Comparison of ENCODE assay signal across 8 mouse cellular contexts in the genomic region with DNA sequence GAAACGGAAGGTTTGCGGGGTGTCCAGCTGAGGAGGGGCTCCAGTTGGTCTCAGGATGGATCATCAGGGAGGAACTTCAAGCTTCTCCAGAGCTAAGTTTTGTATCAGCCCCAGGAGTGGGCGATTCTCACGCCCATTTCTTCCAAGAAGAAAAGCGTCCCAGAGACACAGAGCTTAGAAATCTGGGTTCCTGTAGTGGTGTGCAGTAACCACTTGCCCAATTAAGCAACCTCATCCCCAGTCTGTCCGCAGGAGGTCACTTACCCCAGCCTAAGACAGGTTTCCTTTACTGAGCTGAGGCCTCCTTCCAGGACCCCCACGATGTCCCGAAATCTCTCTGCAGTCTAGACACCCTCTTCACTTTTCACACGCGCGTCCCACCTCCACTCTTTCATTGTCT. TPM values are rescaled to one million over a fixed set of nuclear protein-coding genes. Genes with fewer than 3 reads are reported as not detected.
DNase-seq lines count a peak whose midpoint lies in the region; ATAC-seq and TF ChIP-seq lines count a peak whose summit lies in the region.

No protein-coding gene starts in this region.

- H3K79me2 ChIP-seq in MEL (ENCODE audit: control insufficient read depth, insufficient read depth, low read length, poor library complexity), result peaks cover 4% of the 10 kb centered on the region; the same call in 1 of the 2 replicates

- peak overlapping the region; percentile 62 for H3K4me3 ChIP-seq in heart, embryonic 15.5 days
- peak overlapping the region; percentile 51 to 90 for H3K4me3 ChIP-seq in MEL (ENCODE audit: control insufficient read depth in 1 of 2, insufficient read depth in 1 of 2, low read depth in 2 of 2, low read length in 2 of 2)

- H3K9ac ChIP-seq in heart, embryonic 15.5 days, result peak overlapping the region; percentile 63
- H3K9ac ChIP-seq in MEL (ENCODE audit: control insufficient read depth, low read depth, low read length, poor library complexity, severe bottlenecking), result peak overlapping the region; percentile 74

- peak overlapping the region; percentile 63 for H3K27ac ChIP-seq in heart, embryonic 15.5 days
- peak overlapping the region; percentile 36; the same call in 1 of the 2 replicates for H3K27ac ChIP-seq in MEL (ENCODE audit: control insufficient read depth, low read depth, low read length)

- WGBS in heart, embryonic 15.5 days, result 10% methylated on average over 11 of the region's 11 CpGs

- TF ChIP-seq POLR2A in MEL (IDR thresholded peaks at IDR 0.05; ENCODE audit: control insufficient read depth in 1 of 2, insufficient read depth in 1 of 2, low read depth in 1 of 2, low read length in 2 of 2, poor library complexity in 1 of 2), result no peak

- H3K27me3 ChIP-seq in heart, embryonic 15.5 days, result no peaks in the 10 kb centered on the region
- H3K27me3 ChIP-seq in MEL (ENCODE audit: control insufficient read depth in 1 of 2, insufficient read depth in 2 of 2, low read length in 2 of 2), result no peaks in the 10 kb centered on the region

- TF ChIP-seq RAD21 in MEL (IDR thresholded peaks at IDR 0.05; ENCODE audit: low read depth, low read length), result no peak

- H3K4me1 ChIP-seq in heart, embryonic 15.5 days (replicated peaks), result peaks cover 16% of the 10 kb centered on the region
- no peaks in the 10 kb centered on the region; a peak in 2 of 4 replicates for H3K4me1 ChIP-seq in MEL (ENCODE audit: control insufficient read depth in 1 of 2, insufficient read depth in 2 of 2, low read length in 2 of 2)

- no peaks in the 10 kb centered on the region for H3K36me3 ChIP-seq in heart, embryonic 15.5 days
- H3K36me3 ChIP-seq in MEL (ENCODE audit: control insufficient read depth in 1 of 2, insufficient read depth in 2 of 2, low read length in 2 of 2), result no peaks in the 10 kb centered on the region

- peak; percentile 5; the same call in 1 of the 2 replicates for ATAC-seq in heart, embryonic 15.5 days (replicated peaks; ENCODE audit: insufficient number of reproducible peaks, insufficient read depth, low FRiP score, low read depth)
- peak; percentile 47 for ATAC-seq in granulocyte monocyte progenitor cell, adult 5-6 weeks (replicated peaks; ENCODE audit: poor library complexity, severe bottlenecking)
- peak; percentile 19 for ATAC-seq in megakaryocyte-erythroid progenitor cell, adult 5-6 weeks (replicated peaks; ENCODE audit: low FRiP score, low TSS enrichment, poor library complexity, severe bottlenecking)

- peak overlapping the region; percentile 87 for H3K4me2 ChIP-seq in heart, embryonic 15.5 days

- no peaks in the 10 kb centered on the region for H3K9me3 ChIP-seq in heart, embryonic 15.5 days (replicated peaks)
- H3K9me3 ChIP-seq in MEL (replicated peaks; ENCODE audit: insufficient read depth, low read length), result no peaks in the 10 kb centered on the region

- no peak for TF ChIP-seq EP300 in MEL (IDR thresholded peaks at IDR 0.05; ENCODE audit: low read depth in 1 of 2, low read length in 2 of 2)

- DNase-seq in heart, adult 8-10 months (ENCODE audit: low spot score), result no peak
- no peak for DNase-seq in MEL (ENCODE audit: low read depth, low spot score)
- no peak for DNase-seq in gastrocnemius, postnatal 14 days
- DNase-seq in urinary bladder, postnatal 25 days (ENCODE audit: low spot score), result no peak
- DNase-seq in c-Kit-positive CD71-positive TER-119-positive erythroid progenitor cells, embryonic 14.5 days (ENCODE audit: low spot score), result no peak

- TF ChIP-seq CTCF in MEL (IDR thresholded peaks at IDR 0.05 in 2 of 3, conservative IDR thresholded peaks at IDR 0.05 in 1 of 3; ENCODE audit: control insufficient read depth in 1 of 3, insufficient read depth in 1 of 3, low read depth in 2 of 3, low read length in 3 of 3, poor library complexity in 1 of 3, severe bottlenecking in 1 of 3), result no peak

- intact Hi-C loops in gastrocnemius, postnatal 14 days (cut with DNase I; ENCODE audit: low total_unique reads), result no loop called here

TF ChIP-seq in MEL, 35 proteins besides CTCF, POLR2A, EP300 and RAD21:
- peak; percentile 6; the same call in 1 of the 2 replicates for TF ChIP-seq MXI1 (IDR thresholded peaks at IDR 0.05; ENCODE audit: low read depth, low read length)
- no peak for TF ChIP-seq USF2 (IDR thresholded peaks at IDR 0.05; ENCODE audit: borderline replicate concordance in 1 of 2, insufficient read depth in 1 of 2, low read depth in 1 of 2, low read length in 2 of 2)
- TF ChIP-seq MAX (IDR thresholded peaks at IDR 0.05; ENCODE audit: low read length), result no peak

RNA-seq across cellular contexts. Expression of gene Isoc2a, which starts 0.3 kb away (rescaled TPM):
- polyA plus RNA-seq in heart, embryonic 15.5 days (2015; fragmentation: Nextera tagmentation; extraction: Ambion mirVana), result 1.3 and 1.6 TPM in 2 replicates
- total RNA-seq in heart, adult 8-10 months (2022), result 10 to 100 TPM; 52.2 to 62.9 (median 54.4) TPM
- 11.1 and 12.4 TPM in 2 replicates for total RNA-seq in MEL (2012; rRNA removed)
- 10 to 100 TPM in 1 of 2 experiments, not detected in 1; 20.6 TPM for polyA plus RNA-seq in MEL (2012; ENCODE audit: insufficient read depth in 1 of 2, insufficient read length in 2 of 2, low read depth in 1 of 2, low replicate concordance in 2 of 2, missing spikeins in 1 of 2)
- total RNA-seq in granulocyte monocyte progenitor cell, adult 5-6 weeks (2014; fragmentation: Nextera tagmentation), result 5.3 and 7.9 TPM in 2 replicates
- 7.9 and 10.7 TPM in 2 replicates for total RNA-seq in granulocyte monocyte progenitor cell, adult 5-6 weeks (2017)
- 7.9 and 9.6 TPM in 2 replicates for total RNA-seq in megakaryocyte-erythroid progenitor cell, adult 5-6 weeks (2014; fragmentation: Nextera tagmentation)
- total RNA-seq in megakaryocyte-erythroid progenitor cell, adult 5-6 weeks (2017), result 7.4 and 13.2 TPM in 2 replicates
- total RNA-seq in gastrocnemius, postnatal 14 days (2021), result 10 to 100 TPM; 15.8 to 16.7 TPM

RNA-seq across cellular contexts. Expression of gene Isoc2b, which starts 7.2 kb away (rescaled TPM):
- polyA plus RNA-seq in heart, embryonic 15.5 days (2015; fragmentation: Nextera tagmentation; extraction: Ambion mirVana), result 3.0 and 4.8 TPM in 2 replicates
- total RNA-seq in heart, adult 8-10 months (2022), result 1 to 10 TPM; 5.3 to 6.1 (median 6.0) TPM
- total RNA-seq in MEL (2012; rRNA removed), result 2.6 and 2.8 TPM in 2 replicates
- 1 to 10 TPM in 1 of 2 experiments, not detected in 1; 3.0 TPM for polyA plus RNA-seq in MEL (2012; ENCODE audit: insufficient read depth in 1 of 2, insufficient read length in 2 of 2, low read depth in 1 of 2, low replicate concordance in 2 of 2, missing spikeins in 1 of 2)
- 11.8 and 13.2 TPM in 2 replicates for total RNA-seq in granulocyte monocyte progenitor cell, adult 5-6 weeks (2014; fragmentation: Nextera tagmentation)
- 43.0 and 72.6 TPM in 2 replicates for total RNA-seq in granulocyte monocyte progenitor cell, adult 5-6 weeks (2017)
- 1.8 and 12.5 TPM in 2 replicates for total RNA-seq in megakaryocyte-erythroid progenitor cell, adult 5-6 weeks (2014; fragmentation: Nextera tagmentation)
- 13.3 and 86.2 TPM in 2 replicates for total RNA-seq in megakaryocyte-erythroid progenitor cell, adult 5-6 weeks (2017)
- 1 to 10 TPM; 2.4 TPM for total RNA-seq in gastrocnemius, postnatal 14 days (2021)

RNA-seq across cellular contexts. Expression of gene Gm36210, which starts 29.1 kb away (rescaled TPM):
- not detected in 2 replicates for polyA plus RNA-seq in heart, embryonic 15.5 days (2015; fragmentation: Nextera tagmentation; extraction: Ambion mirVana)
- under 1 TPM in 2 of 4 experiments, not detected in 2; 0.22 to 0.43 TPM for total RNA-seq in heart, adult 8-10 months (2022)
- total RNA-seq in MEL (2012; rRNA removed), result 0.15 TPM in 1 of 2 replicates, not detected in the other
- under 1 TPM in 1 of 2 experiments, not detected in 1; 0.97 TPM for polyA plus RNA-seq in MEL (2012; ENCODE audit: insufficient read depth in 1 of 2, insufficient read length in 2 of 2, low read depth in 1 of 2, low replicate concordance in 2 of 2, missing spikeins in 1 of 2)
- total RNA-seq in granulocyte monocyte progenitor cell, adult 5-6 weeks (2014; fragmentation: Nextera tagmentation), result not detected in 2 replicates
- not detected in 2 replicates for total RNA-seq in granulocyte monocyte progenitor cell, adult 5-6 weeks (2017)
- total RNA-seq in megakaryocyte-erythroid progenitor cell, adult 5-6 weeks (2014; fragmentation: Nextera tagmentation), result not detected in 2 replicates
- not detected in 2 replicates for total RNA-seq in megakaryocyte-erythroid progenitor cell, adult 5-6 weeks (2017)
- total RNA-seq in gastrocnemius, postnatal 14 days (2021), result not detected

RNA-seq across cellular contexts. Expression of gene Shisa7, which starts 32.7 kb away (rescaled TPM):
- polyA plus RNA-seq in heart, embryonic 15.5 days (2015; fragmentation: Nextera tagmentation; extraction: Ambion mirVana), result 0.05 and 0.14 TPM in 2 replicates
- under 1 TPM in 3 of 4 experiments, not detected in 1; 0.09 to 0.56 (median 0.25) TPM for total RNA-seq in heart, adult 8-10 months (2022)
- total RNA-seq in MEL (2012; rRNA removed), result not detected in 2 replicates
- under 1 TPM in 1 of 2 experiments, not detected in 1; 0.07 TPM for polyA plus RNA-seq in MEL (2012; ENCODE audit: insufficient read depth in 1 of 2, insufficient read length in 2 of 2, low read depth in 1 of 2, low replicate concordance in 2 of 2, missing spikeins in 1 of 2)
- total RNA-seq in granulocyte monocyte progenitor cell, adult 5-6 weeks (2014; fragmentation: Nextera tagmentation), result not detected in 2 replicates
- total RNA-seq in granulocyte monocyte progenitor cell, adult 5-6 weeks (2017), result not detected in 2 replicates
- total RNA-seq in megakaryocyte-erythroid progenitor cell, adult 5-6 weeks (2014; fragmentation: Nextera tagmentation), result 0.31 TPM in 1 of 2 replicates, not detected in the other
- not detected in 2 replicates for total RNA-seq in megakaryocyte-erythroid progenitor cell, adult 5-6 weeks (2017)
- not detected for total RNA-seq in gastrocnemius, postnatal 14 days (2021)

RNA-seq across cellular contexts. Expression of gene Zfp628, which starts 37.8 kb away (rescaled TPM):
- polyA plus RNA-seq in heart, embryonic 15.5 days (2015; fragmentation: Nextera tagmentation; extraction: Ambion mirVana), result 2.1 and 3.0 TPM in 2 replicates
- 1 to 10 TPM; 6.4 to 8.4 (median 7.5) TPM for total RNA-seq in heart, adult 8-10 months (2022)
- 2.5 and 3.3 TPM in 2 replicates for total RNA-seq in MEL (2012; rRNA removed)
- 10 to 100 TPM in 1 of 2 experiments, not detected in 1; 17.6 TPM for polyA plus RNA-seq in MEL (2012; ENCODE audit: insufficient read depth in 1 of 2, insufficient read length in 2 of 2, low read depth in 1 of 2, low replicate concordance in 2 of 2, missing spikeins in 1 of 2)
- total RNA-seq in granulocyte monocyte progenitor cell, adult 5-6 weeks (2014; fragmentation: Nextera tagmentation), result 4.6 and 7.7 TPM in 2 replicates
- 1.0 and 1.2 TPM in 2 replicates for total RNA-seq in granulocyte monocyte progenitor cell, adult 5-6 weeks (2017)
- 8.2 and 11.6 TPM in 2 replicates for total RNA-seq in megakaryocyte-erythroid progenitor cell, adult 5-6 weeks (2014; fragmentation: Nextera tagmentation)
- total RNA-seq in megakaryocyte-erythroid progenitor cell, adult 5-6 weeks (2017), result 1.1 and 1.2 TPM in 2 replicates
- total RNA-seq in gastrocnemius, postnatal 14 days (2021), result 1 to 10 TPM; 7.9 to 8.4 TPM
